Mouse (Mus musculus) MN1 (cell line): ENCODE data around the gene Rev1.
"Not testable (repeated sequence)": the region's sequence is repeated elsewhere in the genome, so short reads cannot be mapped to it uniquely, and the experiment has no call there.

ENCODE experiments used
- DNase-seq: peaks from one replicate; pipeline ENCODE4 v3.0.0-alpha.2; 2016; ENCODE audit warnings: low spot score

Gene Rev1

GRCm38 (mm10) chr1:38067276-38067675 lies 62.3 kb downstream of the Rev1 start:
- DNase-seq = no peak

DNA sequence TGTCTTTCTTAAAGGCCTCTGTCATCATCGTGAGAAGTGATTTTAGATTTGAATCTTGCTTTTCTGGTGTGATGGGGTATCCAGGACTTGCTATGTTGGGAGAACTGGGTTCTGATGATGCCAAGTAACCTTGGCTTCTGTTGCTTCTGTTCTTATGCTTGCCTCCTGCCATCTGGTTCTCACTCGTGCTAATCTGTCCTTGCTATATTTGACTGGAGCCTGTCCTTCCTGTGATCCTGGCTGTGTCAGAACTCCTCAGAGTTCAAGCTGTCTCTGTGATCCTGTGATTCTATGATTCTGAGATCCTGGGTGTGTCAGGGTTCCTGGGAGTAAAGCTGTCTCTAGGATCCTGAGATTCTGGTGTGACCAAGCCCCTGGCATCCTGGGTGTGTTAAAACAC lies 67.4 kb downstream of the Rev1 start:
- DNase-seq = not testable (repeated sequence)

GRCm38 (mm10) chr1:38058417-38058816 lies 71.2 kb downstream of the Rev1 start:
- DNase-seq = no peak

DNA sequence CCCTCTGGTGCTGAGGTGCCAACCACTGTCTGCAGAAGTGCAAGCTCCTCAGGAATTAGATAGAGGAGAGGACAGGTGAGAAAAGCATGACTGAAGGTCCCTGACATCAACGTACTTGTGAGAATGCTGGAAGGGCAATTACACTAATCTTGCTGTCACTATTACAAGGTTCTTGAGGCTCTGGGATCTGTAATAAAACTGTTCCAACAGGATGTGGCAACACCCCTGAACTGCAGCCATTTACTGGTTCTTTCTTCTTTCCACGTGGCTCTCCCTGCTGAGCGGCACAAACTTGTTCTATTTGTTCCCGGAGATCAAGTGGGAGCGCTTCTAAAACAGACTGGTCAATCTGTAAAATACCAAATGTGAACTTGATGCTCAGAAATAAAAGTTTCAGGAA lies 74.4 kb downstream of the Rev1 start:
- no peak for DNase-seq

GRCm38 (mm10) chr1:38049562-38049961 lies 80.0 kb downstream of the Rev1 start:
- DNase-seq = no peak

- peak; percentile 63 for DNase-seq
These were observed 81.5 kb downstream of the Rev1 start for GRCm38 (mm10) chr1:38048121-38048520.

DNA sequence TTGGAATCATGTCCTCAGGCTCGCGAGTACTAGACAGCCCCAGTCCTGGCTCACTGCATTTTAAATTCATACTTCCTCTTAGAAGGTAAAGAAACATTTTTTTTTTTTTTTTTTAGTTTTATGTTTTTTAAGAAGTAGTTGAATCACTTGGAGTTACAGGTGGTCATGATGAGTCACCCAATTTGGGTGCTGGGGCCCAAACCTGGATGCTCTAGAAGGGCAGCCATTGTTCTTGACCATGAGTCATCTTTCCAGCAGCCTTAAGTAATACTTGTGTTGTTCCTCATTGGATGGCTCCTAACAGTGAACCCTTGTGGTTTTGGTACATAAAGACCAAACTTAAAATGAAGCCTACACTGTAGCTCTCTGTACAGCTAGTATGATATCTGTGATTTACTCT lies 90.7 kb downstream of the Rev1 start:
- no peak for DNase-seq

DNA sequence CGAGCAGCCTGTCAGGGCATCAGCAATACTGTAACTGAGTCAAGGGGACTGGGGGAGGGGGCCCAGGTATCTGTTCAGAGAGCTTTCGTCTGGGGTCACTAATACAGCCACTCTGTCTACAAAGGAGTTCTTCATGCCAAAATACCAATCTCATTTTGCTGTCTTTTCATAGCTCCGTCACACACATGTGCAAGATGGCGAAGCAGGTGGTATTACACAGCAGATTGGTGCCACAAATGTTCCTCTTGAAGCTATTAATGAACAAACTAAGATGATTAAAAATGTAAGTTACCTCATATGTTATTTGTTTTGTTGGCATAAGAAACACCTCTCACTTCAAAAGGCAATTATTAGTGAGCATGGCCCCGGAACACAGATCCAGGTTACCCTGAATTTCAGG lies 92.2 kb downstream of the Rev1 start:
- no peak for DNase-seq

GRCm38 (mm10) chr1:38035521-38035920 lies 94.1 kb downstream of the Rev1 start:
- no peak for DNase-seq

DNA sequence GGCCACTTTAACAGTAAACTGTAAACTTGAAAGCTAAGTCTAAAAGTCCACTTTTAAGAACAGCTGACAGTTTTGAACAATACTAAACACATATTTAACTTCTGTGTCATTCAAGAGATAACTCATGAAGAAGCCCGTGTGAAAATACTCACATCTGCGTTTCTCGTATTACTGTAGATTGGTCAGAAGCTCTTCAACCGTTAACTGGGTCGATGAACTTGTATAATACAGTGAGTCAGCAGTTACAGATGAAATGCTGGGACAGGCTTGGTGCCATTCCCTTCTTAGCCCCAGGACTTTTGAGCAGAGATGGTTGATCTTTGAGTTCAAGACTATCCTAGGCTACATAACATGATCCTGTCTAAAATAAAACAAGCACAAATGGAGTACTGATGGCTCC lies 98.2 kb downstream of the Rev1 start:
- DNase-seq = no peak

GRCm38 (mm10) chr1:38027301-38027700 lies 102.3 kb downstream of the Rev1 start:
- no peak for DNase-seq

DNA sequence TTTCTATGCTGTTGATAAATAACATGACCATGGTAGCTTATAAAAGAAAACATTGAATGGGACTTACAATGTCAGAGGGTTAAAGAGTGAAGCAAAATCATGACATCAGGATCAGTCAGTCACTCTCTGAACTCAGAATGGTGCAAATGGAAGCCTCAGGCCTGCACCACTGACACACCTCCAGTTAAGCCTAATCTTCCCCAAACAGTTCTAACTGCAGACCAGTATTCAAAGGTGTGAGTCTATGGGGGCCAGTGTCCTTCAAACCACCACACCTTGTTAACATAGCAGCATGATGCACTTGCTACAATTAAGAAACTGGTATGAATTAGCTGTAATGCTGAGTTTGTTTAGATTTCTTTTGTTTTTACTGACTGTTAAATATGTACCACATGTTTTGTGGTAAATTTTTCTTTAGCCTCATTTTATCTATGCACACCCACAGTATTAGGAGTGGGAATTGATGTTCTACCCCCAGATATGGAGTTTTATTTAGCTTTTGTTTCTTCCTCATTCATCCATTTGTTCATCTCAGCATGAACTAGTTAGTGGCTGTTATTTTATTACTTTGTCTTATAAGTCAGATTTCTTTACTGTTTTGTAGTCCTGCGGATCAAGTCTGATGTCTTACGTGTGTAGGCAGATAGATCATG lies 114.9 kb downstream of the Rev1 start:
- no peak for DNase-seq

- no peak for DNase-seq
These were observed 117.1 kb downstream of the Rev1 start for GRCm38 (mm10) chr1:38012509-38012908.

DNA sequence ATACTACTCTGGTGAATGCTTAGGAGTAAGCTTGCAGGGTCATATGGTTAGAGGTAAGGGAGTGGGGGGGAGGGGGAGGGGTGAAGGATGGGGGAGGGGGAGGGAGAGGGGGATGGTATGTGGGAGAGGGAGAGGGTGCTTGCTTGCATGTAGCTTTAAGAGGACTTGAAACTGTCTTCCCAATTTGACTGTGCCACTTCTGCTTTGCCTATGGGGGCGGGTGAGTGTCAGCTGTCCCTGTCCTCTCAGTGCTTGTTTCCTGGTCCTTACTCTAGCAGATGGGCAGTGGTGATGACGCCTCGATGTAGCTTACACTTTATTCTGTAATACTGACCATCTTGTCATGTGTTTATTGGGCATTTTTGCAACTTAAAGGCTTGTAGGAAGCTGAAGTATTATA lies 117.5 kb downstream of the Rev1 start:
- no peak for DNase-seq

DNA sequence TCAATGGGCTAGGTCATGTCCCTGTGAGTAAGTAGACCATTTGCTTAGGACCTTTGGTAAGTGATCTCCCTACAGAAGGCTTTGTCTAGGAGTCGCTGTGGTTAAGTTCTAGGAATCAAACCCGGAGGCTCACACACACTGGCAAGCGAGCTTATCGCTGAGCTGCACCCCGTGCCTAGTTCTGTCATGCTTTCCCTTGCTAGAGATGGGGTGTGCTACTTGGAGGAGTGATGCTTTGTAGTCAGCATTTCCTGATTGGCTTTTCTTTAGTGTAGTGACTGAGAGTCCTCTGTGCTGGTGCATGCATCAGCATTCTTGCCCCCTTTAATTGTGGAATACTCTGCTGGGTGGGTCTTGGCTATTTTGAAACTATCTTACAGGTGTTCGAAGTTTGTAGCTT lies 118.0 kb downstream of the Rev1 start:
- no peak for DNase-seq

GRCm38 (mm10) chr1:38006741-38007140 lies 122.9 kb downstream of the Rev1 start:
- DNase-seq = no peak

DNA sequence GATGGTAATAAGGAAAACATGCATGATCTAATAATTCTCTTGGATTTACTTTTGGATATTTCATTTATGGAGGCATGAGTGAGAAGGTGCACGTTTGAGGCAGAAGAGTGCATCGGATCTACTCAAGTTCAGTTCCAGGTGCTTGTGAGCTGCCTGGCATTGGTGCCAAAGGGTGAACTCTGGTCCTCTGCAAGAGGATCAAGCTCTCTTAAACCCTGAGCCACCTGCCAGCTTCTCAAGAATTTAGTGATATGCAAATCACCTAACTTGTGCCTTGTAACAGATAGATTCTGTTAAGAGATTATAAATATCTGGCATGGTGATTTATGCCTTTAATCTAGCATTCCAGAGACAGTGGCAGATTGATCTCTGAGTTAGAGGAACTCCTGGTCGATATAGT lies 126.6 kb downstream of the Rev1 start:
- no peak for DNase-seq
